Mouse (Mus musculus) brain, embryonic 14.5 days (tissue): ENCODE measurements around the gene Rasl12.

Experiments
- CTCF ChIP-seq: fragments of 200-500 bp; IDR thresholded peaks from 2 replicates; pipeline ENCODE4 v1.5.1; 2012; ENCODE audit warnings: inconsistent platforms, mild to moderate bottlenecking, moderate library complexity, borderline replicate concordance; ENCODE audit not compliant: insufficient read depth, insufficient read length; ENCODE audit errors: extremely low read depth
- POLR2A ChIP-seq: fragments of 200-500 bp; IDR thresholded peaks from 2 replicates; pipeline ENCODE4 v1.6.1; 2012; ENCODE audit warnings: mild to moderate bottlenecking, inconsistent platforms, borderline replicate concordance; ENCODE audit not compliant: poor library complexity, insufficient read depth, insufficient read length, severe bottlenecking; ENCODE audit errors: extremely low read depth

DNA sequence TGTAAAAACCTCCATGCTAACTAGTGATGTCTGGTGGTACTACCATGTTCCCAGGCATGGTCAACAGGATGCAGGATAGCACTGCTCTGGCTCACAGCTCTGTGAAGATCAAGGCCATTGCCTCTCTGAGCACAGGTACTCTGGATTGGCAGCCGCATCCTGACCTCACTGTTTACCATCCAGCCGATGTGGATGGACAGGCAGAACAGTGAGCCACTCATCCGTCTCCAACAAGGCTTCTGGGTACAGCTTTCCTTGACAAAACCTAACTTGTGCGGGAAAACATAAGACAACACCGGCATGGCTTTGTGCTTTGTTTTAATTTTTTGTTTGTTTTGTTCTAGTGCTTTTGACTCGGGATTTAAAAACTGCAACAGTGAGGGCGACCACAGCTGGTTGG lies 32.6 kb upstream of the Rasl12 start:
- TF ChIP-seq CTCF (no peak), POLR2A (no peak)
